Mouse (Mus musculus) midbrain, embryonic 15.5 days (tissue): Measurements from ENCODE around the gene Tnmd. TPM values are rescaled to one million over a fixed set of nuclear protein-coding genes. Genes with fewer than 3 reads are reported as not detected.
A peak's percentile ranks its signal among the peaks of the same experiment; 100 is the strongest.

Experiments
- ATAC-seq: fragments of 200-750 bp; cut with Nextera tagmentation; replicated peaks from 2 replicates; pipeline ENCODE4 v1.8.0; 2017; ENCODE audit warnings: moderate TSS enrichment
- H3K27ac ChIP-seq: fragments of 300-500 bp; sonication (generic); 2 replicates; pipeline ENCODE4 v1.5.1; 2015; ENCODE audit warnings: mild to moderate bottlenecking, inconsistent platforms
- H3K27me3 ChIP-seq: fragments of 300-500 bp; sonication (generic); replicated peaks from 2 replicates; pipeline ENCODE4 v1.6.1; 2015; ENCODE audit warnings: inconsistent platforms
- H3K36me3 ChIP-seq: fragments of 300-500 bp; sonication (generic); replicated peaks from 2 replicates; pipeline ENCODE4 v1.6.1; 2015; ENCODE audit warnings: inconsistent platforms
- H3K4me1 ChIP-seq: fragments of 300-500 bp; sonication (generic); 2 replicates; pipeline ENCODE4 v1.6.1; 2015; ENCODE audit warnings: inconsistent platforms
- H3K4me2 ChIP-seq: fragments of 300-500 bp; sonication (generic); 2 replicates; pipeline ENCODE4 v1.6.1; 2015; ENCODE audit warnings: inconsistent platforms, mild to moderate bottlenecking, moderate library complexity
- H3K4me3 ChIP-seq: fragments of 300-500 bp; sonication (generic); 2 replicates; pipeline ENCODE4 v1.5.1; 2015; ENCODE audit warnings: mild to moderate bottlenecking, inconsistent platforms
- H3K9ac ChIP-seq: fragments of 300-500 bp; sonication (generic); 2 replicates; pipeline ENCODE4 v1.6.1; 2015; ENCODE audit warnings: mild to moderate bottlenecking, inconsistent platforms
- H3K9me3 ChIP-seq: fragments of 300-500 bp; sonication (generic); 2 replicates; pipeline ENCODE4 v1.6.1; 2016; ENCODE audit warnings: inconsistent platforms
- WGBS: fragments of 180-500 bp; shearing (Covaris S2); methylation state at CpG from one replicate; pipeline ENCODE4 v1.1.7; 2015; ENCODE audit warnings: mixed read lengths; 5-methylcytosine and 5-hydroxymethylcytosine counted together
- polyA plus RNA-seq: library from polyadenylated mRNA; unstranded; fragments of >200 nt; fragmentation: Nextera tagmentation; extraction: Ambion mirVana; gene quantifications from 2 replicates; pipeline ENCODE4 v1.2.1, GENCODE M21; 2015

Tnmd gene
- polyA plus RNA-seq = 0.17 and 0.40 TPM in 2 replicates

- WGBS = 82% methylated on average over 5 of the region's 5 CpGs
- Histone ChIP-seq H3K36me3 (no peaks in the 10 kb centered on the region), H3K4me2 (no peak within 1 kb of the TSS), H3K4me3 (no peak within 1 kb of the TSS), H3K27me3 (no peaks in the 10 kb centered on the region), H3K9ac (no peak within 1 kb of the TSS), H3K9me3 (no peaks in the 10 kb centered on the region), H3K4me1 (no peaks in the 10 kb centered on the region), H3K27ac (no peak within 1 kb of the TSS)
- ATAC-seq = no peak
These were observed at the start of gene Tnmd for GRCm38 (mm10) chrX:133850680-133851079. Gene Tnmd (plus strand): TSS chrX:133850980.

- H3K4me1 ChIP-seq = no peaks in the 10 kb centered on the region
- no peaks in the 10 kb centered on the region for H3K36me3 ChIP-seq
- H3K9ac ChIP-seq = no peak overlapping the region
- H3K9me3 ChIP-seq = no peaks in the 10 kb centered on the region
- H3K4me3 ChIP-seq = no peak overlapping the region
- no peak overlapping the region for H3K4me2 ChIP-seq
- 90% methylated on average over 4 of the region's 4 CpGs for WGBS
- H3K27ac ChIP-seq = no peak overlapping the region
- ATAC-seq = no peak
- no peaks in the 10 kb centered on the region for H3K27me3 ChIP-seq
These were observed 2.9 kb downstream of the Tnmd start for GRCm38 (mm10) chrX:133853637-133854036.

GRCm38 (mm10) chrX:133869743-133870142 is 19.0 kb downstream of the Tnmd start:
- no peak overlapping the region for H3K4me2 ChIP-seq
- no peak overlapping the region for H3K9ac ChIP-seq
- no peak overlapping the region for H3K4me3 ChIP-seq
- WGBS = 93% methylated on average over 6 of the region's 6 CpGs
- H3K27me3 ChIP-seq = no peaks in the 10 kb centered on the region
- H3K9me3 ChIP-seq = no peaks in the 10 kb centered on the region
- no peaks in the 10 kb centered on the region for H3K36me3 ChIP-seq
- H3K27ac ChIP-seq = no peak overlapping the region
- ATAC-seq = no peak
- no peaks in the 10 kb centered on the region for H3K4me1 ChIP-seq

- Histone ChIP-seq H3K4me1 (no peaks in the 10 kb centered on the region), H3K9me3 (no peaks in the 10 kb centered on the region), H3K27ac (no peak overlapping the region), H3K9ac (no peak overlapping the region), H3K4me2 (no peak overlapping the region), H3K36me3 (no peaks in the 10 kb centered on the region), H3K4me3 (no peak overlapping the region), H3K27me3 (no peaks in the 10 kb centered on the region)
- WGBS = 96% methylated on average over 3 of the region's 3 CpGs
- ATAC-seq = no peak
These were observed 36.5 kb downstream of the Tnmd start for GRCm38 (mm10) chrX:133887308-133887707.

- Histone ChIP-seq H3K36me3 (no peaks in the 10 kb centered on the region), H3K9ac (no peak overlapping the region), H3K9me3 (no peaks in the 10 kb centered on the region), H3K27me3 (no peaks in the 10 kb centered on the region), H3K27ac (no peak overlapping the region), H3K4me1 (no peaks in the 10 kb centered on the region), H3K4me3 (no peak overlapping the region), H3K4me2 (no peak overlapping the region)
- no peak for ATAC-seq
- WGBS = 84% methylated on average over 5 of the region's 5 CpGs
These were observed 37.3 kb downstream of the Tnmd start for GRCm38 (mm10) chrX:133888111-133888510.

- no peaks in the 10 kb centered on the region for H3K9me3 ChIP-seq
- peak within 1 kb of the TSS; percentile 51 for H3K4me2 ChIP-seq
- 19% methylated on average over 33 of the region's 33 CpGs for WGBS
- H3K4me3 ChIP-seq = peak within 1 kb of the TSS; percentile 57
- H3K27me3 ChIP-seq = no peaks in the 10 kb centered on the region
- H3K4me1 ChIP-seq = no peaks in the 10 kb centered on the region
- ATAC-seq = peak; percentile 98
- H3K27ac ChIP-seq = peak within 1 kb of the TSS; percentile 82
- peak within 1 kb of the TSS; percentile 67 for H3K9ac ChIP-seq
- H3K36me3 ChIP-seq = no peaks in the 10 kb centered on the region; the same call in 1 of the 2 replicates
These were observed 47.3 kb downstream of the Tnmd start, which contains the start of gene Tspan6 for GRCm38 (mm10) chrX:133898014-133898542. Gene Tspan6 (minus strand): TSS chrX:133898429.

GRCm38 (mm10) chrX:133908261-133908660 is 57.5 kb downstream of the Tnmd start, which contains the start of gene Srpx2:
Gene Srpx2 (plus strand): TSS chrX:133908426.
- WGBS = 28% methylated on average over 3 of the region's 3 CpGs
- Histone ChIP-seq H3K9ac (no peak within 1 kb of the TSS), H3K36me3 (no peaks in the 10 kb centered on the region), H3K4me3 (no peak within 1 kb of the TSS), H3K27me3 (no peaks in the 10 kb centered on the region), H3K27ac (no peak within 1 kb of the TSS), H3K4me1 (no peaks in the 10 kb centered on the region), H3K4me2 (no peak within 1 kb of the TSS), H3K9me3 (no peaks in the 10 kb centered on the region)
- no peak for ATAC-seq

- no peak overlapping the region for H3K4me3 ChIP-seq
- H3K4me2 ChIP-seq = no peak overlapping the region
- ATAC-seq = no peak
- H3K27me3 ChIP-seq = no peaks in the 10 kb centered on the region
- no peaks in the 10 kb centered on the region for H3K4me1 ChIP-seq
- H3K36me3 ChIP-seq = no peaks in the 10 kb centered on the region
- 35% methylated on average over 10 of the region's 10 CpGs for WGBS
- H3K27ac ChIP-seq = no peak overlapping the region
- no peaks in the 10 kb centered on the region for H3K9me3 ChIP-seq
- H3K9ac ChIP-seq = no peak overlapping the region
These were observed 60.8 kb downstream of the Tnmd start for GRCm38 (mm10) chrX:133911397-133912103.

- no peak overlapping the region for H3K4me2 ChIP-seq
- no peaks in the 10 kb centered on the region for H3K4me1 ChIP-seq
- 83% methylated on average over 3 of the region's 3 CpGs for WGBS
- no peaks in the 10 kb centered on the region for H3K27me3 ChIP-seq
- H3K36me3 ChIP-seq = no peaks in the 10 kb centered on the region
- no peak for ATAC-seq
- H3K9ac ChIP-seq = no peak overlapping the region
- H3K4me3 ChIP-seq = no peak overlapping the region
- no peaks in the 10 kb centered on the region for H3K9me3 ChIP-seq
- no peak overlapping the region for H3K27ac ChIP-seq
These were observed 62.2 kb downstream of the Tnmd start for GRCm38 (mm10) chrX:133913006-133913405.

- no peak for ATAC-seq
- no peaks in the 10 kb centered on the region for H3K9me3 ChIP-seq
- no peaks in the 10 kb centered on the region for H3K4me1 ChIP-seq
- H3K36me3 ChIP-seq = no peaks in the 10 kb centered on the region
- WGBS = 62% methylated on average over 7 of the region's 7 CpGs
- no peaks in the 10 kb centered on the region for H3K27me3 ChIP-seq
- H3K9ac ChIP-seq = no peak overlapping the region
- no peak overlapping the region for H3K4me3 ChIP-seq
- no peak overlapping the region for H3K27ac ChIP-seq
- H3K4me2 ChIP-seq = no peak overlapping the region
These were observed 63.4 kb downstream of the Tnmd start for GRCm38 (mm10) chrX:133914219-133914618.
